Mouse (Mus musculus) mouse trophoblast stem cell (cell line): ENCODE measurements around the gene Tsc22d1.

Experiments used
- in situ Hi-C, 2 experiments: fragments of 300-500 bp; cut with MseI, MboI; formaldehyde crosslinking; loops; 2 replicates in 1 of 2; 3 replicates in 1 of 2; pipeline ENCODE4 v1.15.1; 2025

Tsc22d1 gene

GRCm38 (mm10) chr14:76442160-76442559, 27.4 kb downstream of the Tsc22d1 start:
- in situ Hi-C loops = no loop called here

GRCm38 (mm10) chr14:76448987-76449386, 34.2 kb downstream of the Tsc22d1 start:
- in situ Hi-C loops = no loop called here

GRCm38 (mm10) chr14:76451011-76451410, 36.2 kb downstream of the Tsc22d1 start:
- in situ Hi-C loops = loop anchor here in 1 of 2 experiments (25.0 kb wide), 1 partner anchor 264 kb away; no protein-coding TSS in a partner anchor

- in situ Hi-C loops = loop anchor here in 1 of 2 experiments (25.0 kb wide), 1 partner anchor 266 kb away; no protein-coding TSS in a partner anchor
These were observed 38.1 kb downstream of the Tsc22d1 start for GRCm38 (mm10) chr14:76452751-76453360.

GRCm38 (mm10) chr14:76454673-76455072, 39.9 kb downstream of the Tsc22d1 start:
- in situ Hi-C loops = loop anchor here in 1 of 2 experiments (25.0 kb wide), 1 partner anchor 267 kb away; no protein-coding TSS in a partner anchor

- in situ Hi-C loops = loop anchor here in 1 of 2 experiments (25.0 kb wide), 1 partner anchor 268 kb away; no protein-coding TSS in a partner anchor
These were observed 40.4 kb downstream of the Tsc22d1 start for GRCm38 (mm10) chr14:76455159-76455558.

GRCm38 (mm10) chr14:76457696-76458095, 42.9 kb downstream of the Tsc22d1 start:
- in situ Hi-C loops = loop anchor here in 1 of 2 experiments (25.0 kb wide), 1 partner anchor 270 kb away; no protein-coding TSS in a partner anchor

GRCm38 (mm10) chr14:76460181-76460580, 45.4 kb downstream of the Tsc22d1 start:
- in situ Hi-C loops = loop anchor here in 1 of 2 experiments (25.0 kb wide), 1 partner anchor 273 kb away; no protein-coding TSS in a partner anchor

GRCm38 (mm10) chr14:76461182-76461775, 46.5 kb downstream of the Tsc22d1 start:
- in situ Hi-C loops = loop anchor here in 1 of 2 experiments (25.0 kb wide), 1 partner anchor 274 kb away; no protein-coding TSS in a partner anchor

- in situ Hi-C loops = loop anchor here in 1 of 2 experiments (25.0 kb wide), 1 partner anchor 276 kb away; no protein-coding TSS in a partner anchor
These were observed 48.8 kb downstream of the Tsc22d1 start for GRCm38 (mm10) chr14:76463414-76464098.

- in situ Hi-C loops = loop anchor here in 1 of 2 experiments (25.0 kb wide), 1 partner anchor 278 kb away; no protein-coding TSS in a partner anchor
These were observed 50.2 kb downstream of the Tsc22d1 start for GRCm38 (mm10) chr14:76464967-76465366.

- in situ Hi-C loops = loop anchor here in 1 of 2 experiments (25.0 kb wide), 1 partner anchor 279 kb away; no protein-coding TSS in a partner anchor
These were observed 52.0 kb downstream of the Tsc22d1 start for GRCm38 (mm10) chr14:76466641-76467323.

- in situ Hi-C loops = loop anchor here in 1 of 2 experiments (25.0 kb wide), 1 partner anchor 281 kb away; no protein-coding TSS in a partner anchor
These were observed 53.2 kb downstream of the Tsc22d1 start for GRCm38 (mm10) chr14:76467932-76468331.

- in situ Hi-C loops = loop anchor here in 1 of 2 experiments (25.0 kb wide), 1 partner anchor 284 kb away; no protein-coding TSS in a partner anchor
These were observed 56.5 kb downstream of the Tsc22d1 start for GRCm38 (mm10) chr14:76471301-76471700.

GRCm38 (mm10) chr14:76472487-76472886, 57.7 kb downstream of the Tsc22d1 start:
- in situ Hi-C loops = loop anchor here in 1 of 2 experiments (25.0 kb wide), 1 partner anchor 285 kb away; no protein-coding TSS in a partner anchor

- in situ Hi-C loops = loop anchor here in 1 of 2 experiments (25.0 kb wide), 1 partner anchor 286 kb away; no protein-coding TSS in a partner anchor
These were observed 58.6 kb downstream of the Tsc22d1 start for GRCm38 (mm10) chr14:76473404-76473803.

GRCm38 (mm10) chr14:76474165-76474564, 59.4 kb downstream of the Tsc22d1 start:
- in situ Hi-C loops = loop anchor here in 1 of 2 experiments (25.0 kb wide), 1 partner anchor 287 kb away; no protein-coding TSS in a partner anchor

GRCm38 (mm10) chr14:76476770-76477169, 62.0 kb downstream of the Tsc22d1 start:
- in situ Hi-C loops = no loop called here

GRCm38 (mm10) chr14:76478076-76478475, 63.3 kb downstream of the Tsc22d1 start:
- in situ Hi-C loops = no loop called here

GRCm38 (mm10) chr14:76478616-76479015, 63.9 kb downstream of the Tsc22d1 start:
- in situ Hi-C loops = no loop called here

- in situ Hi-C loops = no loop called here
These were observed 65.1 kb downstream of the Tsc22d1 start for GRCm38 (mm10) chr14:76479867-76480266.
